Mouse (Mus musculus) heart, postnatal 25 days (tissue): Measurements from ENCODE around the gene Nt5dc2. TPM values are rescaled to one million over a fixed set of nuclear protein-coding genes. Genes with fewer than 3 reads are reported as not detected.
A peak's percentile ranks its signal among the peaks of the same experiment; 100 is the strongest.

Source experiments
- DNase-seq: peaks from one replicate; pipeline ENCODE4 v3.0.0; 2022; ENCODE audit warnings: low spot score
- intact Hi-C: fragments of 180-260 bp; cut with DNase I; formaldehyde crosslinking; loops from one replicate; pipeline ENCODE4 v1.15.1; 2025
- total RNA-seq, 2 experiments: library from RNA; stranded (reverse); gene quantifications; 2 replicates each; pipeline ENCODE4 v1.2.3; 2021

The Nt5dc2 gene
- total RNA-seq, 2 experiments from 2014 or later, result 18.2 to 22.6 TPM

DNA sequence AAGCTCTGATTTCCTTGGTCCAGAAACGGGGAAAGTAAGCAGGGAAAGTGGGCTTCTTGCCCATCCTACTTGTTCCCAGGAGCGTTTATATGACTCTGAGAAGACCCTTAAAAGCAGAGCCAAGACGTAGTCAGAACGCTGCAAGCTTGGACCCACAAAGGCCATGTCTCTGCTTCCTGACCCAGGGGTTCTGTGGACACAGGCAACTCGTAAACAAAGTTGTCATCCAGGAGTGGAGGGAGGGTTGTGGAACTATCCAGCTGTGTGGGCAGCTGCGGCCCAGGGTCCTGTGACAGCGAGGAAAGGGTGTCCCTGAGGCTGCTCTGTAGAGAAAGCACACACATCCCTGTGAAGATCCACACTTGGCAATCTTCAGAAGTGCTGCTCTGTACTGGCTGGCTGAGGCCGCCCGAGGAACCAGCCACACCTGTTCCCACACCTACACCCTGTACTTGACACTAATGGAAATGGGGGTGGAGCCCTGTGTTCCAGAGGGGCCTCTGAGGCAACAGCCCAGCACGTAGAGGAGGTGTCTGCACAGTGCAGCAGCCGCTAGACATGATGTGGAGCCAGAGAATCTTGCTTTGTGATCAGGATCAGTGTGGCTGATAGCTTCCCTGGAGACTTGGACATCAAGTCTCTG lies 2.3 kb downstream of the Nt5dc2 start:
- intact Hi-C loops, result loop anchor here (2.0 to 5.0 kb wide), 2 partner anchors 32 to 114 kb away; no protein-coding TSS in a partner anchor
- DNase-seq, result no peak

DNA sequence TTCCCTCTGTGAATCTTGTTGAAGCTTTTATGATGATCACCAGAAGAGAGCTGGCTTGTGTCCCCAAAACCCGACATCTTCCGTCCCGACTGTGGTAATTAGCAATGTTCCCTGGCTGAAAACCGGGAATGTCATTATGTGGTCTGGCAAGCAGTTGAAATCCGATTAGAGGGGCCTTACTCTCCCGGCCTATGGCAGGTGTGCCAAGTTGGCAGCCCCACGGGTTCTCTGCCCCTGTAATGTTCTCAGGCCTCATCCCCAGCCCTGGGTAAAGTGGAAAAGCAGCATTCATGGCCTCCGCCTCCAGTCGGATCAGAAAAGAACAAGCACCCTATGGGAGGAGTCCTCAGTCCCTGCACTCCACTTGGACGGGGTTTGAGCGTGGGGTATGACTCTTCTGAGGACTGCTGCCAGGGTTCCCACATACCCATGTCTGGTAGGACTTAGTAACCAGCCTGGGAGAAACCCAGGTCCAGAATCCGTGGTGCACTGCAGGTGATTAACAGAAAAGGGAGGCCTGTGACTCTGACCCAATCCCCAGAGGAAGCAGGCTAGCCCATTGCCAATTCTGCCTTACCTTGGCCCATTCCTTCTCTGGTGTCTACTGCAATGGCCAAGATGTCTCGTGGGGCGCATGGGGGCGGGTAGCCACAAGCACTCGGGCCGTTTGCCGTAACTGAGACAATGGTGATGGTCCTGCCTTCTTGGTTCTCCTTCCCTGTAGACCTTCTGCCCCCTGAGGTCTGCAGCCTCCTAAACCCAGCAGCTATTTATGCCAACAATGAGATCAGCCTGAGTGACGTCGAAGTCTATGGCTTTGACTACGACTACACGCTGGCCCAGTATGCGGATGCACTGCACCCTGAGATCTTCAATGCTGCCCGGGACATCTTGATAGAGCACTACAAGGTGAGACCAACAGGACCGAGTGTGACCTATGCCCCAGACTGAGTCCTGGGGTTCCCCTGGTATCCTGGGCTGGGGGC lies 3.5 kb downstream of the Nt5dc2 start:
- intact Hi-C loops, result loop anchor here (5.0 kb wide), 1 partner anchor 113 kb away; no protein-coding TSS in a partner anchor
- DNase-seq, result no peak

DNA sequence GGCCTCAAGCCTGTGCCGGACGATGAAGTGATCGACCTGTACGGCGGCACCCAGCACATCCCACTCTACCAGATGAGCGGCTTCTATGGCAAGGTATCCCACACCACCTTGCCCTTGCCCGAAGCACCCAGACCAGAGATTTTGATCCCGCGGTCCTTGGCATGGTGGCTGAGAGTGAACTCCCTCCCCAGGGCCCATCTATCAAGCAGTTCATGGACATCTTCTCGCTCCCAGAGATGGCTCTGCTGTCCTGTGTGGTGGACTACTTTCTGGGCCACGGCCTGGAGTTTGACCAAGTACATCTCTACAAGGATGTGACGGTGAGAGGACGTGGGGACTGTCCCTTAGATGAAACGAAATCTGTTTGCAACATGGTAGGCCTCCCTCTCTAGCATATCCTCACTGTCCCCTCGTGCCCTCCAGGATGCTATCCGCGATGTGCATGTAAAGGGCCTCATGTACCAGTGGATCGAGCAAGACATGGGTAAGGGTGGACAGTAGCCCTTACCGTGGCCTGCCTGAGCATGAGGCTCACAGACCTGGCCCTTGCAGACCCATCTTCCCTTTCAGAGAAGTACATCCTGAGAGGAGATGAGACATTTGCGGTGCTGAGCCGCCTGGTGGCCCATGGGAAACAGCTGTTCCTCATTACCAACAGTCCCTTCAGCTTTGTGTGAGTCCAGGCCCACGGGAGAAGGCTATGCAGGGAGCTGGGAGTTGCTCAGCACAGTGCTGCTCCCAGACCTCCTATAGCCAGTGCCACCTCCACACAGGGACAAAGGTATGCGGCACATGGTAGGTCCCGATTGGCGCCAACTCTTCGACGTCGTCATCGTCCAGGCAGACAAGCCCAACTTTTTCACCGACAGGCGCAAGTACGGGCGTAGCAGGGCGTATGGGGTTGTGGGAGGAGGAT lies 4.9 kb downstream of the Nt5dc2 start:
- intact Hi-C loops, result no loop called here
- no peak for DNase-seq

DNA sequence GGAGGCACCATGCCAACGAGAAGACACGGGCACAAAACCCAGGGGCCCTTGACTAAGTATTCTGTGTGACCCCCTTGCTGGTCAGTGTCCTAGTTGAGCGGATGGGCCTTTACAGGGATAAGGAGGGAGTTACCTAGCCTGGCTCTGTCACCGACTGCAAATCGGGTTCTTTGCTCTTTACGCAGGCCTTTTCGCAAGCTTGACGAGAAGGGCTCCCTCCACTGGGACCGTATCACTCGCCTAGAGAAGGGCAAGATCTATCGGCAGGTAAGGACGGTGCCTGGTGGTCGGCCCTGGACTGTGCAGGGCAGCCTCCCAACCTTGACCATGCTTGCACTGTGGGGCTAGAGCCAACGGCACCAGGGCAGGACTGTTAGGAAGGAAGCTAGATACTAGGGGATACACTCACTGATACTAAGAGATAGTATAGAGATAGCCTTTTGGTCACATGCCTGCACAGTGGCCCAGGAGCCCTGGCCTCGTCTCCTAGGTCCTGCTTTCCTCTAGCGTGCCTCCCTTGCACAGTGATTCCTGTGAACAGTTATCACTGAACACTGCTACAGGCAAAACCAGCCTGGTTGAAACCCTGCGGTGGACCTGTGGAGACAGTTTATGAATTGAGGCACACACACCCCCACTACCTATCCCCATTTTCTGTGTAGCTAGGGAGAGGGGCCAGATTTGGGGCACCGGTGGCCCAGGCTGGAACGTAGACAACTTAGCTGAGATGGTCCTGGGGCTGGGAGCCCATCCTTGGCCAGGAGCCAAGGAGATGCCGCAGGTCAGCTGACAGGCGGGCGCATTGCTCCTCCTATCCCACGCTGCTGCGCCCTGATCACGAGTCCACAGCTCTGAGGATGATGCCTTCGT lies 5.8 kb downstream of the Nt5dc2 start:
- DNase-seq, result no peak
- intact Hi-C loops, result no loop called here

DNA sequence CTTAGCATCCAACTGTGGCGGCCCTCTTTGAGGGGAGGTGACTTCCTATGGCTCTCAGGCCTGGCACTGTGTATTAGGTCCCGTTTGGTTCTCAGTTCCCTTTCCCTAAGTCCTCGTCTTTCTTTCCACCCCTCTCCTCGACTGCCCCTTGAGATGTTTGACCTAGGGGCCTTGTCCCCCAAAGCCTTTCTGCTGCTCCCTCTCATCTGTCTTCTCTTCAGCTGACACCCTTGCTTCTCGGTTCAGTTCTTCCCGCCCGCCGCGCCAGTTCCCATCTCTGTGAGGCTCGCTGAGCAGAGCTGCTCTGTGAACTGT lies 6.4 kb downstream of the Nt5dc2 start:
- no peak for DNase-seq
- intact Hi-C loops, result no loop called here

DNA sequence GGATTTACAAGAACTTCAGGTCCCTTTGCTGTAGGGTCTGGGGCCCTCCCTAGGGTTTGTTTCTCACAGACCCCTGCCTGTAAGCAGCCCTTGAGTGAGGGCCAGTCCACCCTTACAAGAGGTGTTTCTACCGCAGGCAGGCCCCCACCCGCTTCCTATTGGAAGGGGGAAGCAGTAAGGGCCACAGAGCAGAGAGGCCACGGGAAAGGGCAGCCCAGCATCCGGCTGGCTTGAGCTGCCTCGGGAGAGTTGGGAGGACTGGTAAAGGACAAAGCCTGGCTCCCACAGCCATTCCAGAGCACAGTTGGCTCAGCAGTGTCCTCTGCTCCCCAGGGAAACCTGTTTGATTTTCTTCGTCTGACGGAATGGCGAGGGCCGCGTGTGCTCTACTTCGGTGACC lies 6.9 kb downstream of the Nt5dc2 start:
- intact Hi-C loops, result no loop called here
- no peak for DNase-seq

DNA sequence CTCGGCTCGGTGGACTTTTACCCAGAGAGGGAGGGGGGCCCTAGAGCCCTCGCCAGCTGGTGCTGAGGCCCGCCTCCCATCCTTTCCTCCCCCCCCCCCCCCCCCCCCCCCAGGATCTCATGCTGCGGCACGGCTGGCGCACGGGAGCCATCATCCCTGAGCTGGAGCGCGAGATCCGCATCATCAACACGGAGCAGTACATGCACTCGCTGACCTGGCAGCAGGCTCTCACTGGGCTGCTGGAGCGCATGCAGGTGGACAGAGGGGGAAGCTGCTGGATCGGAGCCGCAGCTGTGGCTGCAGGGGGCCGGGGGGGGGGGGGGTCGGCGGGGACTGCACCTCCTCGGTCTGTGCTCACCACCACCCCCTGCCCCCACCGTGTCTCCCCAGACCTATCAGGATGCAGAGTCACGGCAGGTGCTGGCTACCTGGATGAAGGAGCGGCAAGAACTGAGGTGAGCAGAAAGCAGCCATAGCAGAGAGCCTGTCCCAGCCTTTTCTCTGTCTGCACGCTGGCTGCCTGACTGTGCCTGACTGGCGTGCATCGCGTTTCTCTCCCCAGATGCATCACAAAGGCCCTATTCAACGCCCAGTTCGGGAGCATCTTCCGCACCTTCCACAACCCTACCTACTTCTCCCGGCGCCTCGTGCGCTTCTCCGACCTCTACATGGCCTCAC lies 7.5 kb downstream of the Nt5dc2 start:
- intact Hi-C loops, result no loop called here
- DNase-seq, result no peak

DNA sequence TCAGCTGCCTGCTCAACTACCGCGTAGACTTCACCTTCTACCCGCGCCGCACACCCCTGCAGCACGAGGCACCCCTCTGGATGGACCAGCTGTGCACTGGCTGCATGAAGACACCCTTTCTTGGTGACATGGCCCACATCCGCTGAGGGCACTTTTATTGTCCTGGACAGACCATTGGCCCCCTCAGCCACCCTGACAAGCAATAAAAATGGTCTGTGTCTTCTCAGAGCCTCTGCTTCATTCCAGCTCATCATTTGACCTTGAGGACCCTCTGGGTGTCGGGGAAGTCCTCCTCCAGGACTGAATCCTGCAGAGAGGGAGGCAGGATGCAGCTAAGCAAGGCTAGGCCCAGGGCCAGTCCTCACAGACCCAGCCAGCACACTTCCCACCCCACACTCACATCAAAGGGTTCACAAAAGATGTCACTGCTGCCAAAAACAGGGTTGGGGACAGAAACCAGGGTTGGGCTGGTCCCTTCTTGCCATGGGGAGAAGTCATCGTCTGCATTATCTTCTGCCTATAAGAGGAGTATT lies 8.1 kb downstream of the Nt5dc2 start:
- intact Hi-C loops, result no loop called here
- DNase-seq, result no peak

DNA sequence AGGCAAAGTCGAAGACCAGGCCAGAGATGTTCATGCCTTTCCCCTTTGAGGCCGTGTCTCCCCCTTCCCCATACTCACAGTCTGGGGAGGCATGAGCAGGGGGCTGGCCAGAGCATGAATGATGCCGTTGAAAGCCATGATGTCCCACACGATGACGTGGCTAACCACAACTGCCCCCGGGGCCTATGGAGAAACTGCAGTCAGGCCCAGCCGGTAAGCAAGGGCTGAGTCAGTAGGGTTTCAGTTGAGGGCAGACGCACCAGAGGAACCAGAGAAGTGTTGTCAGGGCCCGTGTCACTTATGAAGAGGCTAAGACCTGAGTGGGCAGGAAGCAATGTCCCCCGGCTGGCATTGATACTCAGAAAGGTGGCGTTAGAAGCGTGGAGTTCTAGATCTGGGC lies 8.8 kb downstream of the Nt5dc2 start:
- intact Hi-C loops, result no loop called here
- no peak for DNase-seq

DNA sequence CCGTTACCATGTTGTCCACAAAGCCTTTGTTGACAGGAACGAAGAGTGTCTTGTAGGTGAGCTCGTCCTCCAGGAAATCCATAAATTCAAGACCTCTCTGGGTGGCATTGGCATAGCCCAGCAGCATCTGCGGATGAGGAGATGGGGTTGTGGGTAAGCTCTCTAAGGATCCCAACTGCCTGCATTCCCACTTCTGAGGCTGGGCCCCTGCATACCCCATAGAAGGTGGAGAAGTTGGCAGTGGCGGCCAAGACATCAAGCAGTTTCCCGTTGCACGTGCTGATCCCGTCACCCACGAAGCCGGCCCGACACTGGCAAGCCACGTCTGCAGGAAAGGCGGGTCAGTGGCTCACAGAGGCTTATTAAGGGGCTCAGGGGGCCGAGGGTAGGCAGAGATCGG lies 9.3 kb downstream of the Nt5dc2 start:
- no peak for DNase-seq
- intact Hi-C loops, result no loop called here

DNA sequence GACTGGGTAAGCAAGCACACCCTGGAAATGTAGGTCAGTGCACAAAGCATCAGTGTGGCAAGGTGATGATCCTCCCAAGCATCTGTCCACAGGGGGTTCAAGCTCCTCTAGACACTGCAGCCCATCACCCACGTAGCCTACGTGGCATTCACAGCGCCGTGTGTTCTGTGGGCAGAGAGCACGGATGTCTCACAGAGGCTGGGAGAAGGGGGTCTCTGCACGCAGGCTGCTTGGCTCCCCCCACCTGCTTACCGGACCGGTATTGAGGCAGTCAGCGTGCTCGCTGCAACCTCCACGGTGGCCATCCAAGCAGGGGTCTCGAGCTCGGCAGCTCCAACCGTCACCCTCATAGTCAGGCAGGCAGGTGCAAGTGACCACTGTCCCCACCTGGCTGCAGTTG lies 10.2 kb downstream of the Nt5dc2 start:
- peak; percentile 0 for DNase-seq
- intact Hi-C loops, result no loop called here

DNA sequence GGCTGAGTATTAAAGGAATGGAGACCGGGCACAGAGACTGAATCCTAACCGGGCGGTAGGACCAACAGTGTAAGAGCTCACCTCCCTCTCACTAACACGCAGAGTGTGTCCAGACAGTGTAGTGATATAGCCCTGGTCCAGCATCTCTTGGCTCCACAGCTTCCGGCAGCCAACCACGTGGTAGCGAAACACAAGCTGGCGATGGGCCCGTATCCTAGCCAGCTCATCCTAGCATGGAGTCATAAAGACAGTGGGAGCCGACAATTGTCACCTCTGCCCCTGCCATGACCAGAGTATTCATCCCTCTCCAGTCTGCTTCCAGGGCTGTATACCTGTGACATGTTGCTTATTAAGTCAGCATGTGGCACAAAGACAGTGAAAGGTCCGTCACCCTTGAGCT lies 14.8 kb downstream of the Nt5dc2 start:
- no peak for DNase-seq
- intact Hi-C loops, result no loop called here

DNA sequence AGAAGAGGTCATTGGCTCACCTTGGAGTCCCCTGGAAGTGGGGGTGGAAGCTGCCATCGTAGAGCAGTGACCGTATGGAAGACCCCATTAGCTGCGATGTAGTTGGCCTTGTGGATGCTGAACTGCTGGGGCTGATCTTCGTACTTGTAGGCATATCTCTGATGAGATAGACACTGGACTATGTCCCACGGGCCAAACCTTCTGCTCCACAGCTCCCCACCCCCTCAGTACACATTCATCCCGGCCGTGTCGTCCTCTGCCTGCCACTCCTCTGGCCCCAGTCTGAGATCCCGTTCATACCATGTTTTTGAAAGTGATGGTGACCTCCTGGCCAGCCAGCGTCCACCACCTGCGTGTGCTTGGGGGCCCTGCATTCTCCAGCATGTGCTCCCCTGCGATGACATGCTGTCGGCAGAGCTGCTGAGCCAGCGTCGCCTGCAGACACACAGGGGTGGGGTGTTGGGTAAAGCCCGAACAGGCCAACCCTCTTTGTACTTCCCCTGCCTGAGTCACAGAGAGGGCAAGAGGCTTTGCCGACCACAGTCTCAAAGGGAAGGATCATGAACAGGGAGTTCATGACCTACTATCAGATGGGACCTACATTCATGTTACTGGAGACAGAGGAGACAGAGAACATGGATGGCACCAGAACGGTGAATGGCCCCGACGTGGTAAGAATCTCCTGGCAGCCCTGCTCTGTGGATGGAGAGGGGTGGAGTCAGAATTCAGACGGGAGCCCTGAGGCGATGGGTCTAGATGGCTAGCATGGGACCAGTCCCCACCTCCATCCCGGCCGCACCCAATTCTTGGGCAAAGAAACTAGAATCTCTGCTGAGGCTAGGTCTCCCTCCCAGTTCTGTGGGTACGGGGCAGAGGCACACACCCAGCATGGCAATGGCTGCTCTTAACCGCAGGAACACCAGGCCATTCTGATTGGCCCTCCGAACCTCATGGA lies 29.6 kb downstream of the Nt5dc2 start:
- intact Hi-C loops, result no loop called here
- DNase-seq, result no peak

DNA sequence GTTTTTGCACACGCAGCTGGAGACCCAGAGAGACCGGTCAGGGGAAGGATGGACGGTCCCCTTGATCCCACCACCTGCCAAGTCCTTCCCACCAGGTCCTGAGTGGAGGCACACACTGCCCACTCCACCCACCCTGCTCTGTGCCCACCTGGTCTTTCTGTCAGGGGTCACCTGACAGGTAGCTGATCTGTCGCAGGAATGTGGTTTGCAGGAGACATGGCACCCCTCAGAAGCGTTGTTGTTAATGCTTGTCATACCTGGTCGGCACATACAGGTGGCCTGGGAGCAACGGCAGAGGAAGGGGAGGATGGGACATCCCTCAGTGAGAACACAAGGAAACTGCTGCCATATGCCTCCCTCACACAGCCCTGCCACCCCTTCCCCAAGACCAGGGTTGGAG lies 30.3 kb downstream of the Nt5dc2 start:
- intact Hi-C loops, result no loop called here
- no peak for DNase-seq

DNA sequence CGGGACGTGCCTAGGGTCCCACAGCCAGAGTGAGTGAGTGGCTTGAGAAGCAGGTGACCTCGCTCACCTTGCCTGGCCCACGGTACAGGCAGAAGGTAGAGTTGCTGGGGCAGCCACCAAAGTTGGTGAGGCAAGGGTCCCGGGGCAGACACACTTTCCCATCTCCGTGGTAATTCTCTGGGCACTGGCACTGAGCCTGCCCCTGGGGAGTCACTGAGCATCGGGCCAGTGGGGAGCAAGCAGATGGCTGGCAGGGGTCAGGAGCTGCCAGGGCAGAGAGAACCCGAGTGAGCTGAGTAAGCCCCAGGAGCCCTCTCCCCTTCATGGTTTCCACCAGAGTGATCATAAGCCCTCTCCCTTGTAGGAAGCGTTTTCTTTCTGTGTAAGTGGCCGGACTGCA lies 30.8 kb downstream of the Nt5dc2 start:
- no peak for DNase-seq
- intact Hi-C loops, result no loop called here

DNA sequence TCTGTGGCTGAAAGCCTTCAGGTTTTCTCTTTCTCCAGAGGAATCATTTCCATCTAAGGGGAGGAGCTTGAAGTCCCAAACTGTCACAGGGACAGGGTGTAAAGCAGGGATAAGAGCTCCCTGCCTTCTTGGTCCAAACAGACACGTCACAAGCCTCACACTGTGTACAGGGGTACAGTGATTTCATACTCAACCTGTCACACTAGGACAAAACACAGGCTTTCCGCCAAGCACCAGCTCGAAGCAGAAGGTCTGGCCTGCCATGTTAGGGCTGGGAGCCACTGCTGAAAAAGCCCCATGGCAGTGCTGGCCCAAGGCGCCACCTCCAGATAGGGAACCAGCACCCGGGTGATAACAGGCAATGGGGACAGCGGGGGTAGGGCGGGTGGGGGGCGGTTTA lies 33.2 kb downstream of the Nt5dc2 start:
- DNase-seq, result no peak
- intact Hi-C loops, result loop anchor here (2.0 kb wide), 1 partner anchor 31 kb away; no protein-coding TSS in a partner anchor

DNA sequence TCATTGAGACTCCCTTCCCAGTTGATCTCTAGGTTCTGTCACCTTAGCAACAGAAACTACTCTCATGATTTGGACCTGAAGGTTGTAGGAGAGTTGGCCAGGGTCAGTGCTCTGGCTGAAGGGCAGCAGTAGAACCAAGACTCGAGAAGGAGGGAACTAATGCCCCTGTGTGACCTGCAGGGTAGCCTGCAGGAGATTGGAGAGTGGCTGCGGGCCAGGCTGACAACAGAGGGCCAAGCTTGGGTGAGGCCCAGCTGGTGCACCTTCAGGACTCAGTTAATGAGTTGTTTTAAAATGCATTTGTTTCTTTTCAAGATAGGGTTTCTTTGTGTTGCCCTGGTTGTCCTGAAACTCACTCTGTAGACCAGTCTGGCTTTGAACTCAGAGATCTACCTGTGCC lies 34.2 kb downstream of the Nt5dc2 start:
- intact Hi-C loops, result loop anchor here (2.0 kb wide), 1 partner anchor 32 kb away; no protein-coding TSS in a partner anchor
- DNase-seq, result no peak
